Mouse (Mus musculus) heart, embryonic 16.5 days (tissue): ENCODE results near the gene Dmpk. TPM values are rescaled to one million over a fixed set of nuclear protein-coding genes. Genes with fewer than 3 reads are reported as not detected.

Experiments
- ATAC-seq: fragments of 200-750 bp; cut with Nextera tagmentation; replicated peaks from 2 replicates; pipeline ENCODE4 v1.8.0; 2017; ENCODE audit warnings: moderate number of reproducible peaks; ENCODE audit not compliant: insufficient read depth, low FRiP score; ENCODE audit errors: extremely low read depth
- H3K27ac ChIP-seq: fragments of 300-500 bp; sonication (generic); 2 replicates; pipeline ENCODE4 v1.5.1; 2014; ENCODE audit warnings: mild to moderate bottlenecking, low read length, control low read depth, moderate library complexity
- H3K27me3 ChIP-seq: fragments of 300-500 bp; sonication (generic); 2 replicates; pipeline ENCODE4 v1.6.1; 2014; ENCODE audit warnings: low read length, mixed read lengths; ENCODE audit not compliant: control insufficient read depth, insufficient read depth
- H3K36me3 ChIP-seq: fragments of 300-500 bp; sonication (generic); 2 replicates; pipeline ENCODE4 v1.6.1; 2014; ENCODE audit not compliant: control insufficient read depth, insufficient read depth
- H3K4me1 ChIP-seq: fragments of 300-500 bp; sonication (generic); 2 replicates; pipeline ENCODE4 v1.6.1; 2014; ENCODE audit warnings: low read length, mixed read lengths; ENCODE audit not compliant: control insufficient read depth, insufficient read depth
- H3K4me2 ChIP-seq: fragments of 300-500 bp; sonication (generic); 2 replicates; pipeline ENCODE4 v1.6.1; 2014; ENCODE audit warnings: low read depth, mild to moderate bottlenecking, control low read depth, low read length
- H3K4me3 ChIP-seq: fragments of 300-500 bp; sonication (generic); 2 replicates; pipeline ENCODE4 v1.5.1; 2014; ENCODE audit warnings: mild to moderate bottlenecking, control low read depth, low read length
- H3K9ac ChIP-seq: fragments of 300-500 bp; sonication (generic); 2 replicates; pipeline ENCODE4 v1.6.1; 2014; ENCODE audit warnings: low read length, control low read depth
- H3K9me3 ChIP-seq: fragments of 300-500 bp; sonication (generic); replicated peaks from 2 replicates; pipeline ENCODE4 v1.6.1; 2016; ENCODE audit warnings: low read length; ENCODE audit not compliant: control insufficient read depth
- WGBS: fragments of 180-500 bp; shearing (Covaris S2); extraction: QIAGEN DNeasy Blood & Tissue Kit; methylation state at CpG from one replicate; pipeline ENCODE4 v1.1.7; 2014; 5-methylcytosine and 5-hydroxymethylcytosine counted together
- polyA plus RNA-seq: library from polyadenylated mRNA; unstranded; fragments of >200 nt; fragmentation: Nextera tagmentation; extraction: Ambion mirVana; gene quantifications from 2 replicates; pipeline ENCODE4 v1.2.1, GENCODE M21; 2015

Dmpk gene
- polyA plus RNA-seq, 1 experiment from 2014 or later, result 85.5 TPM

- H3K9me3 ChIP-seq, result peaks cover 5% of the 10 kb centered on the region
- H3K4me2 ChIP-seq, result no peak overlapping the region
- no peak overlapping the region for H3K4me3 ChIP-seq
- H3K9ac ChIP-seq, result no peak overlapping the region
- no peaks in the 10 kb centered on the region for H3K27me3 ChIP-seq
- H3K27ac ChIP-seq, result no peak overlapping the region
- H3K36me3 ChIP-seq, result peaks cover 4% of the 10 kb centered on the region; the same call in 1 of the 2 replicates
- H3K4me1 ChIP-seq, result peaks cover 30% of the 10 kb centered on the region
- ATAC-seq, result no peak
These were observed 14.2 kb downstream of the Dmpk start for GRCm38 (mm10) chr7:19097863-19098262.

- peaks cover 4% of the 10 kb centered on the region; the same call in 1 of the 2 replicates for H3K36me3 ChIP-seq
- peaks cover 5% of the 10 kb centered on the region for H3K9me3 ChIP-seq
- H3K9ac ChIP-seq, result no peak overlapping the region
- no peak overlapping the region for H3K4me2 ChIP-seq
- 74% methylated on average over 7 of the region's 7 CpGs for WGBS
- H3K27ac ChIP-seq, result no peak overlapping the region
- no peak for ATAC-seq
- H3K27me3 ChIP-seq, result no peaks in the 10 kb centered on the region
- no peak overlapping the region for H3K4me3 ChIP-seq
- H3K4me1 ChIP-seq, result peaks cover 23% of the 10 kb centered on the region
These were observed 15.2 kb downstream of the Dmpk start for GRCm38 (mm10) chr7:19098811-19099210.

- H3K27me3 ChIP-seq, result no peaks in the 10 kb centered on the region
- 63% methylated on average over 1 of the region's 1 CpGs for WGBS
- peaks cover 23% of the 10 kb centered on the region for H3K4me1 ChIP-seq
- peaks cover 5% of the 10 kb centered on the region for H3K9me3 ChIP-seq
- H3K4me2 ChIP-seq, result no peak overlapping the region
- H3K27ac ChIP-seq, result no peak overlapping the region
- H3K9ac ChIP-seq, result no peak overlapping the region
- H3K4me3 ChIP-seq, result no peak overlapping the region
- peaks cover 4% of the 10 kb centered on the region; the same call in 1 of the 2 replicates for H3K36me3 ChIP-seq
- no peak for ATAC-seq
These were observed 16.6 kb downstream of the Dmpk start for GRCm38 (mm10) chr7:19100290-19100689.

- no peaks in the 10 kb centered on the region for H3K27me3 ChIP-seq
- H3K4me2 ChIP-seq, result no peak overlapping the region
- H3K4me1 ChIP-seq, result peaks cover 3% of the 10 kb centered on the region; the same call in 1 of the 2 replicates
- no peaks in the 10 kb centered on the region for H3K36me3 ChIP-seq
- no peak overlapping the region for H3K9ac ChIP-seq
- peaks cover 5% of the 10 kb centered on the region for H3K9me3 ChIP-seq
- ATAC-seq, result no peak
- H3K27ac ChIP-seq, result no peak overlapping the region
- no peak overlapping the region for H3K4me3 ChIP-seq
These were observed 20.1 kb downstream of the Dmpk start for GRCm38 (mm10) chr7:19103741-19104140.

GRCm38 (mm10) chr7:19104486-19104885, 20.8 kb downstream of the Dmpk start:
- H3K27me3 ChIP-seq, result no peaks in the 10 kb centered on the region
- no peak for ATAC-seq
- H3K36me3 ChIP-seq, result no peaks in the 10 kb centered on the region
- 68% methylated on average over 2 of the region's 2 CpGs for WGBS
- H3K4me2 ChIP-seq, result no peak overlapping the region
- H3K9me3 ChIP-seq, result peaks cover 5% of the 10 kb centered on the region
- no peak overlapping the region for H3K9ac ChIP-seq
- H3K4me1 ChIP-seq, result peaks cover 3% of the 10 kb centered on the region; the same call in 1 of the 2 replicates
- H3K4me3 ChIP-seq, result no peak overlapping the region
- H3K27ac ChIP-seq, result no peak overlapping the region

GRCm38 (mm10) chr7:19107436-19107835, 23.8 kb downstream of the Dmpk start:
- Histone ChIP-seq H3K27ac (no peak overlapping the region), H3K9ac (no peak overlapping the region)
- WGBS, result 37% methylated on average over 3 of the region's 3 CpGs

GRCm38 (mm10) chr7:19109565-19109964, 25.9 kb downstream of the Dmpk start:
- no peak overlapping the region for H3K4me2 ChIP-seq
- H3K9me3 ChIP-seq, result no peaks in the 10 kb centered on the region
- no peak overlapping the region for H3K4me3 ChIP-seq
- H3K27me3 ChIP-seq, result no peaks in the 10 kb centered on the region
- H3K4me1 ChIP-seq, result peaks cover 3% of the 10 kb centered on the region; the same call in 1 of the 2 replicates
- WGBS, result 90% methylated on average over 1 of the region's 1 CpGs
- ATAC-seq, result no peak
- no peaks in the 10 kb centered on the region for H3K36me3 ChIP-seq
- no peak overlapping the region for H3K9ac ChIP-seq
- no peak overlapping the region for H3K27ac ChIP-seq

More at GRCm38 (mm10) chr7:19107436-19107835, 23.8 kb downstream of the Dmpk start:
- Histone ChIP-seq H3K36me3 (no peaks in the 10 kb centered on the region), H3K27me3 (no peaks in the 10 kb centered on the region), H3K9me3 (peaks cover 4% of the 10 kb centered on the region), H3K4me2 (no peak overlapping the region), H3K4me3 (no peak overlapping the region), H3K4me1 (peaks cover 3% of the 10 kb centered on the region; the same call in 1 of the 2 replicates)
- ATAC-seq, result no peak

GRCm38 (mm10) chr7:19118028-19118771, 34.6 kb downstream of the Dmpk start, which contains the start of gene Gm4969:
TSS of gene Gm4969 (minus strand) at chr7:19118368.
- peak; percentile 23; the same call in 1 of the 2 replicates for ATAC-seq
- Histone ChIP-seq H3K4me2 (peak within 1 kb of the TSS; percentile 58), H3K27ac (no peak within 1 kb of the TSS), H3K27me3 (no peaks in the 10 kb centered on the region), H3K9ac (no peak within 1 kb of the TSS), H3K4me3 (peak within 1 kb of the TSS; percentile 39), H3K9me3 (peaks cover 7% of the 10 kb centered on the region), H3K36me3 (no peaks in the 10 kb centered on the region), H3K4me1 (peaks cover 16% of the 10 kb centered on the region)
- WGBS, result 19% methylated on average over 60 of the region's 64 CpGs

- H3K27ac ChIP-seq, result no peak overlapping the region
- ATAC-seq, result no peak
- 91% methylated on average over 8 of the region's 8 CpGs for WGBS
These were observed 35.4 kb downstream of the Dmpk start for GRCm38 (mm10) chr7:19119083-19119482.

More at GRCm38 (mm10) chr7:19119083-19119482, 35.4 kb downstream of the Dmpk start:
- H3K4me2 ChIP-seq, result peak overlapping the region; percentile 19; the same call in 1 of the 2 replicates
- no peaks in the 10 kb centered on the region for H3K27me3 ChIP-seq
- H3K36me3 ChIP-seq, result no peaks in the 10 kb centered on the region
- no peak overlapping the region for H3K4me3 ChIP-seq
- peaks cover 16% of the 10 kb centered on the region for H3K4me1 ChIP-seq
- no peak overlapping the region for H3K9ac ChIP-seq
- peaks cover 7% of the 10 kb centered on the region for H3K9me3 ChIP-seq
